Mouse (Mus musculus) layer of hippocampus, adult 18-20 months (tissue): ENCODE results near the gene Tas2r105. TPM values are rescaled to one million over a fixed set of nuclear protein-coding genes. Genes with fewer than 3 reads are reported as not detected.

Experiments used
- DNase-seq, 2 experiments: peaks; one replicate each; pipeline ENCODE4 v3.0.0; 2022; ENCODE audit warnings: low spot score in 2 of 2
- long read RNA-seq: library from polyadenylated mRNA; stranded (forward); transcript quantifications from one replicate; pipeline ENCODE4 v2.0.0, GENCODE M21; 2021
- total RNA-seq, 2 experiments: library from RNA; stranded (reverse); gene quantifications; 2 replicates each; pipeline ENCODE4 v1.2.3; 2021

Gene Tas2r105
- total RNA-seq = not detected
- long read RNA-seq = 0 reads

DNA sequence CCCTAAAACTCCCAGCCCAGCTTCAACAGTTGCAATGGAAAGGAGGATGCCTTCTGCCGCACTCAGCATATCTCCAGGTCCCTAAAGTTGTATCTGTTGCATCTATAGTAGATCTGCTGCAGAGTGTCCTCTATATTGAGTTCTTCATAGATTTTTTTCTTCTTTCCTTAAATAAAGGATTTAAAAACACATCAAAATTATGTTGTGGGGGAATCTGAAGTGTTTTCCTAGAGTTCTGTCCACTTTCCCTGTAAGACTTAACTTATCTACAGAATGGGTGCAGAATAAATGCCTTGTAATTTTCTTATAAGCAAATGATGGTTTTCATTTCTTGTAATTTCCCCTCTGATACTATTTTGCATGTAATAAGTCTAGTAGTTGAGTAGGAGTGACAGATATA is at the start of gene Tas2r105:
Gene Tas2r105 (minus strand): TSS at position 101 of the 400 bp plus-strand sequence.
- no peak for DNase-seq

DNA sequence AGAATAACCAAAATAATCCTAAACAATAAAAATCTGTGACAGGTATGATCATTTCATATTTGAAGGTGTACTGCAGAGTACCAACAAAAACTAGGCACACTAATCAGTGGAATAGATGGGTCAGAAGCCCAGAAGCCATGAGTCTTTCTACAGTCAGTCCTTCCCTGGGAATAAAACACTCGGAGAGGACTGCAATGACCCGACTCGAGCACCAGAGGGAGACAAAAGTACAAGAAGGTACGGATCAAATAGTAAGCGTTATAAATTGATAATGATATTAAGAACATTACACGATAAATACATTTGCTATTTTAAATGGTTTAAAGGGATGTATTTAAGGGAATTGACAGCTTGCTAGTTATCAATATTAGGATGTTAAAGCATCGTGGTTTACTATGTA is 25.5 kb upstream of the Tas2r105 start:
- peak in 1 of 2 experiments; percentile 2 for DNase-seq

DNA sequence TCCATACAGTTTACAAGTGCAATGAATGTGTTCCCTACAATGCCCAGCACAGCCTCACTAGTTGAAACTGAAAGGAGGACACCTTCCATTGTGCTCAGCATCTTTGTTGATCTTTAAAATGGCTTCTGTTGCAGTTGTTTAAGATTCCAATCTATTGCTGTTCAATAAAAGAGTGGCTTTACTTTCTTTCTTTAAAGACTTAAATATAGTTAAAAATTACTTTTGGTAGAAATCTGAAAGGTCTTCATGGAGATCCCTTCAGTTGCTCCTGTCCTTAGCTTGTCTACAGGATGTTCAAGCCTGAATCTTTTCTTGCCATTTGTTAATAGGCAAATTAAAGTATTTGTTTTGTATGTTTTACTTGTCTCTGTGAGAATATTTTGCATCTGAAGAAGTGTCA is 2.7 kb upstream of the Tas2r105 start, which contains the start of gene Tas2r114:
Gene Tas2r114 (minus strand): TSS at position 101 of the 400 bp plus-strand sequence.
- no peak for DNase-seq

DNA sequence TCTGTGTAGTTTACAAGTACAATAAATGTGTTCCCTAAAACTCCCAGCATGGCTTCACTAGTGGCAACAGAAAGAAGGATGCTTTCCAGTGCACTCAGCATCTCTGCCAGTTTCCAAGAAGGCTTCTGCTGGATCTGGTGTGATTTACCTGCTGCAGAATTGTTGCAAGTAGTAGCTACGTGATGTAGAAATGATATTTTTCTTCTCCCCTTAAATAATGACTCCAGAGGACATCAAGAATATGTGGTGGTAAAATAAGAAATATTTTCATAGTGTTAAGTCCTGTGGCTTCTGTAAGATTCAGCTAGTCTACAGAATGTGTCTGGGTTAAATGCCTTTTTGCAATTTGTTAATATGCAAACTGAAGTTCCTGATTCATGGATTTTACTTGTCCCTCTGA is 1.7 kb downstream of the Tas2r105 start, which contains the start of gene Tas2r104:
Gene Tas2r104 (minus strand): TSS at position 101 of the 400 bp plus-strand sequence.
- no peak for DNase-seq

DNA sequence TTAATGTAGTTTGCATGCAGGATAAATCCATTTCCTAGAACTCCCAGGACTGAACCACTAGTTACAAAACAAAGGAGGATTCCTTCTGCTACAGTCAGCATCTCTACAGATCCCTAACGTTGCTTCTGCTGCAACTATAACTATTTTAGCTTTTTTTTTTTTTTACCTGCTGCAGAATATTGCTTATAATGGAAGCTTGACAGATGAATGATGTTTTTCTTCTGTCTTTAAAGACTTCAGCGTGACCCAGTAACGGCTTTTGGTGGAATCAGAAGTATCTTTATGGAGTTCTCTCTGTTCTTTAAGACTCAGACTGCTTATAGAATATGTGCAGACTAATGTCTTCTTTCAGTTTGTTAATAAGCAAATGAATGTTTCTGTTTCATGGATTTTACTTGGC is 8.5 kb downstream of the Tas2r105 start, which contains the start of gene Tas2r106:
Gene Tas2r106 (minus strand): TSS at position 101 of the 400 bp plus-strand sequence.
- DNase-seq = no peak

DNA sequence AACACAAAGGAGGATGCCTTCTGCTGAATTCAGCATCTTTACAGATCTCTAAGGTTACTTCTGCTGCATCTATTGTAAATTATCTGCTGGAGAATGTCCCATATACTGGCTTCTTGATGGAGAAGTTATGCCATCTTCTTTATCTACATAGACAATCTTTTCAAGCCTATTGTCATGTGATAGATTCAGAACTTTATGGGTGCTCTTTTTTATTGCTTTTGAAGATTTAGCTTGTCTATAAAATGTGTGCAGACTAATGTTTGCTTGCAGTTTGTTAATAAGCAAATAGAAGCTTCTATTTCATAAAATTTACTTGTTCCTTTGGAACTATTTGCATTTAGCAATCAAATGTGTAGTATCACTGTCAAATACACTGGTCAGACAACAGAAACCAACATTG is 27.2 kb downstream of the Tas2r105 start, which contains the start of gene Tas2r107:
Gene Tas2r107 (minus strand): TSS at position 101 of the 400 bp plus-strand sequence.
- no peak for DNase-seq

Other genes with a start within 250 kb of the Tas2r105 start
- not detected for gene 5430401F13Rik, start 201.1 kb downstream of the Tas2r105 start, total RNA-seq
- gene Gm6619, start 201.1 kb downstream of the Tas2r105 start, total RNA-seq = not detected
- gene Tas2r130, start 56.6 kb downstream of the Tas2r105 start, total RNA-seq = not detected
- gene Tas2r107, start 27.3 kb downstream of the Tas2r105 start, total RNA-seq = not detected
- not detected for gene Tas2r106, start 8.6 kb downstream of the Tas2r105 start, total RNA-seq
- not detected for gene Tas2r104, start 1.8 kb downstream of the Tas2r105 start, total RNA-seq
- gene Tas2r114, start 2.6 kb upstream of the Tas2r105 start, total RNA-seq = not detected